Mouse (Mus musculus): ENCODE measurements around the gene Plac8. TPM values are rescaled to one million over a fixed set of nuclear protein-coding genes. Genes with fewer than 3 reads are reported as not detected.

The Plac8 gene
- total RNA-seq, 2 experiments from 2014 or later: not detected

DNA sequence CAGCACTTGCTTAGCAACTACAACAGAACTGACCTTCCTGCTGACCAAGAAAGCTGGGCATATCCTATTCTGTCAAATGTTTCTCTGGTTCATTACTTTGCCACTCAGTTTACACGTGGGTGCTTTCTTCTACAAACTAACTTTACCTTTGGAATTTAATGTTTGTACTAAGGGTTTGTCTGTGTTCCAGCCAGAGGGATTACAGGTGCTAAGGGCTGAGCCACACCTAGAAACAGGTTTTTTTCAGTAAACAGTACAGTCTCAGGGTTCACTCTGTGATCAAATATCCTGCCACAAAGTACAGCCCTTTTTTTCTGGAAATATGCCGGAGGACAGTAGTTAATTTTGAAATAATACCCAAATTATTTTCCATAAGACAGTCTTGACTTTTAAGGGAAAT, 23.8 kb downstream of the Plac8 start:
- DNase-seq: no peak
- intact Hi-C loops (cut with DNase I): loop anchor here (5.0 to 10.0 kb wide), 2 partner anchors 119 to 227 kb away; no protein-coding TSS in a partner anchor

DNA sequence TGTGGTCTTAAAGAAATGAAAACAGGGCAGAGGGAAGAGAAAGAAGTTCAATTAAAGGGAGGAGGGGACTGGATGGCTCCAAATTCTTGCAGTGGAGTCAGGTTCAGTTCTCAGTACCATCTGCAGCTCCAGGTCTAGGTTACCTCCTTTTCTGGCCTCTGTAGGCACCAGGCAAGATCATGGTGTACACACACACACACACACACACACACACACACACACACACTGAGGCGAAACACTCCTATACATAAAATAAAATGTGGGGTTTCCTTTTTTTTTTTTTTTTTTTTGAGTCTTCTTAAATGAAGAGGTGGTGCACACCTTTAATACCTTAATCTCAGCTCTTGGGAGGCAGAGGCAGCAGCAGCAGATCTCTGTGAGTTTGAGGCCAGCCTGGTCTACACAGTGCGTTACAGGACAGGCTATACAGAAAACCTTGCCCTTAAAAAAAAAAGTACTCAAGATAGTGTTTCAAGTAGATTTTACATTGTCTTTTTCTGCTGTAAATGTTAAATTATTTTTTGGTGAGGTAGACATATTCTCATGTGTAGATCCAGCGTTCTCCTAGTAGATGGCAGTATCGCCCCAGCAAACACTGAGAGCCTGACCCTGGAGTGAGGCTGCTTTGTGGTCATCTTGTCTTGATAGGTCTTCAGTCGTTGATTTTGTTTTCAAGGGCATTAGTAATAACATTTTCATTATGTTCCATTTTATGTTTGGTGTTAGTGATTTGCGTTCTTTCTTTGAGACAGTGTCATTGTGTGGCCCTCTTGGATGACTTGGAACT, 25.6 kb downstream of the Plac8 start:
- intact Hi-C loops (cut with DNase I): loop anchor here (5.0 to 10.0 kb wide), 2 partner anchors 121 to 228 kb away; no protein-coding TSS in a partner anchor
- no peak for DNase-seq

DNA sequence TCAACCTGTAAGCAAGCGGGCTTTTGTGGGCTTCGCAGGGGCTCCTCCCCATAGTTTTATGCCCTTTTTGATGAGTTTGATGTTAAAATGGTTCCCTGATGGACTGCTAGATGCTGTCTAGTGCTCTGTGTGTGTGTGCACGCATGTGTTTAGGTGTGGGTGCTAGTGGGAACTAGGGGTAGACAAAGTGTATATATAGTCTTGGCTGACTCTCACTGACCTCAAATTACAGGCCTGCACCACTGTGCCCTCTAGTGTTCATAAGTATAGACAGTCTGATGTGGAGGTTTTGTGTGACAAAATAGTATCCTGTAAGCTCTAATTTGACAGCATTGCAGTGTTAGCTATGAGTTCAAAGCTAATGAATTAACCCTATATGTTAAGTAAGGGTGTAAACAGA, 35.4 kb downstream of the Plac8 start:
- no peak for DNase-seq
- intact Hi-C loops (cut with DNase I): no loop called here

DNA sequence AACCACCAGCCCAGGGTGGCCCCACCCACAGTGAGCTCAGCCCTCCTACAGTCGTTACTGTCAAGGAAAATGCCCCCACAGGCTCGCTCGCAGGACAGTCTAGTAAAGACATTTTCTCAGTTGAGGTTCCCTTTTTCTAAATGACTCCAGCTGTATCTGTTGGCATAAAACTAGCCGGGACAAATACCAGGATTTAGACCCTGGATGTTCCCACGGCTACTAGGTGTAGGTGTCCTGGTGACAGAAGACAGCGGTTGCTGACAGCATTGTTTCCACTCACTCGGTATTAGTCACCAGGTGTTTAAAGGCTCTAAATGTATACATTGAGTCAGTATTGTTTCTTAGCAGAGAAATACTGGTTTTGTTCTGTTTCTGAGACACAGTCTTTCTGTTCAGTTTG, 36.2 kb downstream of the Plac8 start:
- no peak for DNase-seq
- intact Hi-C loops (cut with DNase I): no loop called here

DNA sequence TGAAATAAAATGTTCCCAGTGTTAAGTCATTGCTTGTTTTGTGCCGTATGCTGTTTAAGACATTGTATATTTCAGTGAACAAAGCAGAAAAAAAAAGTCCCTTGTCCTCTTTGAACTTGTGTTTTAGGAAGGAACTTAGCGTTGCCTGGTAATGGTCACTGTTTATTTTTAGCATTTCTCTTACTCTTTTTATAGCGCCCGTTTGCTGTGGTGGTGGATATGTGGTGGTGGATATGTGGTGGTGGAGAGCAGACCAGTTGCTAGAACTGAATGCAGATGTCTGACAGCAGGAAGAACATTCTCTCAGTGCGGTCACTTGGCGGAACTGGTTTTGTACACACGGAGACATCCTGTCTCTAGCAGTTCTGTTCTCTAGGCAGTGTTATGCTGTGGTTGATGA, 45.9 kb downstream of the Plac8 start:
- no peak for DNase-seq

DNA sequence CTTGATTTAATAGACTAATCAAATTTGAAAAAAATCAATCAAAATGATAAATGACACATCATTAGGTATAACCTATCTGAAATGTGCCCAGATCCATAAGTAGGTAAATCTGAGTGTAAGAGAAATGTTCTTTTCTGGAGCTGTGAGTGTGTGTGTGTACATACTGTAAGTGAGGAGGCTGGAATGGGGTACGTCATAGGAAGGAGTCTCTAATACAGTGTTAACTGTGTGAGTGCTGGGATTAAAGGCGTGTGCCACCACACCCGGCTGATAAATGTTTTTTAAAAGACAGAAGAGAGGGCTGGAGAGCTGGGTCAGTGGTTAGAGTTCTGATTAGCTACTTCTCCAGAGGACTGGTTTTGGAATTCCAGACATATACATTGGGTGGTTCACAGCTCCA, 46.4 kb downstream of the Plac8 start:
- DNase-seq: no peak
- intact Hi-C loops (cut with DNase I): no loop called here

More for the DNA sequence above, 45.9 kb downstream of the Plac8 start:
- intact Hi-C loops (cut with DNase I): no loop called here

DNA sequence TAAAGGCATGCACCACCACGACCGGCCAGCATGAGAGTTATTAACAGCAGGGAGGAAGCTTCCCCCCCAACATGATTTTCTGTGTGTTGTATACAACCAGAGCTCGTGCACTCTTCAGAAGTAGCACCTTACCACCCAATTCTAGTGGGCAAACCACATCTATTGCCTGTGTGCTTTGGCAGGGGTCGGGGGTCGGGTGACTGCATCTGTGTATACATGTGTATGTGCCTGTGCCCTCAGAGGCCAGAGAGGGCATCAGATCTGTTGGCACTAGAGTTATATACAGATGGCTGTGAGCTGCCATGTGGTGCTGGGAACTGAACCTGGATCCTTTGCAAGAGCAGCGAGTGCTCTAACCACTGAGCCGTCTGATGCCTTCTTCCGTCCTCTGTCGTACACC, 47.1 kb downstream of the Plac8 start:
- DNase-seq: no peak
- intact Hi-C loops (cut with DNase I): no loop called here

DNA sequence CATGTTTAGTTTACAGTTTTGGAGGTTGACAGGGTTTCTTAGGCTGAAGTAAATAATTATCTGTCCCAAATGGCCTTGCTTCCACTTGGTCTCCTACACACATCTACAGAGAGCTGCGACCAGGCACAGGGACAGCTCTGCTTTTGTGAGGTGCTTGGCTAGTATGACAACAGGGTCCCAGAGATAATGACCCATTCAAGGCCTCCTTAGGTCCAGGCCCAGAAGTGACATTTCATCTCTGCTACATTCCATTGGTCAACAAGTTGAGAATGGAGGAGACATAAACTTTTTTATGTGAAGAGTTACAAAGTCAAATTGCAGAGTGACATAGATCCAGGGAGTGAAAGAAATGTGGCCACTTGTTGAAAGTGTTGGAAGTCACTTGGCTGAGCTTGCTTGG, 48.7 kb downstream of the Plac8 start:
- intact Hi-C loops (cut with DNase I): no loop called here
- DNase-seq: no peak

DNA sequence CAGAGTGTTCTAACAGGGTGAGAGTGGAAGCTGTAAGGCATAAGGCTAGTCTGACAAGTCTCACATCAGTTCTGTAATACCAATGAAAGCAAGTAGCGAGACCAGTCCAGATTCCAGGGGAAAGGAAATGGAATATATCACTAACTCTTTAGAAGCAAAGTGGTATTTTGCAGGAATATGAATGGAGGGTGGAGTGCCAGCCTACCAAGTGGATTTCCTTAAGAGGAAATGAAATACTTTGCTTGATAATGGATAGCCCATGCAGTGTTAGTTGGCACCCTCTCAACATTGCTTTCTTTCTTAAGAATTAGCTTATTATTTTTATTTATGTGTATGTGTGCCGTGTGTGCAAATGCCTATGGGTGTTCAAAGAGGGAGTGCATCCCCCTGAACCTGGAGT, 51.8 kb downstream of the Plac8 start:
- DNase-seq: no peak
- intact Hi-C loops (cut with DNase I): no loop called here

DNA sequence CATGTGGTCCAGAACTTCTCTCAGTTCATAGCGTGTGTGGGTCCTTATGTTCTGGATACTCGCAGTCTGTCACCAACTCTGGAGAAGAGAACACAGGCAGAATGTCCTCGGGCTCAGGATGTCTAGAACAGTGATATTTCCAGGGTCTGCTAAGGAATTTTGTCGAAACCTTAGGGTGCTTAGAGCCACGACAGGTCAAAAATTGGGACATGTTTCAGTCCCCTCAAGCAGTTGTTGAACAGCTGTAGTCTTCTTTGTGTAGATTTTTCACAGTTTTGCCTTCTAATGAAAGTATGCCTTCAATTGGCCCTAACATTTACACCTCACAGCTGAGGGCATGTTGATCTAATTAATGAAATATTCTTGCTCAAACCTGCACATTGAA, 53.0 kb downstream of the Plac8 start:
- no peak for DNase-seq
- intact Hi-C loops (cut with DNase I): loop anchor here (5.0 kb wide), 1 partner anchor 87 kb away; no protein-coding TSS in a partner anchor

DNA sequence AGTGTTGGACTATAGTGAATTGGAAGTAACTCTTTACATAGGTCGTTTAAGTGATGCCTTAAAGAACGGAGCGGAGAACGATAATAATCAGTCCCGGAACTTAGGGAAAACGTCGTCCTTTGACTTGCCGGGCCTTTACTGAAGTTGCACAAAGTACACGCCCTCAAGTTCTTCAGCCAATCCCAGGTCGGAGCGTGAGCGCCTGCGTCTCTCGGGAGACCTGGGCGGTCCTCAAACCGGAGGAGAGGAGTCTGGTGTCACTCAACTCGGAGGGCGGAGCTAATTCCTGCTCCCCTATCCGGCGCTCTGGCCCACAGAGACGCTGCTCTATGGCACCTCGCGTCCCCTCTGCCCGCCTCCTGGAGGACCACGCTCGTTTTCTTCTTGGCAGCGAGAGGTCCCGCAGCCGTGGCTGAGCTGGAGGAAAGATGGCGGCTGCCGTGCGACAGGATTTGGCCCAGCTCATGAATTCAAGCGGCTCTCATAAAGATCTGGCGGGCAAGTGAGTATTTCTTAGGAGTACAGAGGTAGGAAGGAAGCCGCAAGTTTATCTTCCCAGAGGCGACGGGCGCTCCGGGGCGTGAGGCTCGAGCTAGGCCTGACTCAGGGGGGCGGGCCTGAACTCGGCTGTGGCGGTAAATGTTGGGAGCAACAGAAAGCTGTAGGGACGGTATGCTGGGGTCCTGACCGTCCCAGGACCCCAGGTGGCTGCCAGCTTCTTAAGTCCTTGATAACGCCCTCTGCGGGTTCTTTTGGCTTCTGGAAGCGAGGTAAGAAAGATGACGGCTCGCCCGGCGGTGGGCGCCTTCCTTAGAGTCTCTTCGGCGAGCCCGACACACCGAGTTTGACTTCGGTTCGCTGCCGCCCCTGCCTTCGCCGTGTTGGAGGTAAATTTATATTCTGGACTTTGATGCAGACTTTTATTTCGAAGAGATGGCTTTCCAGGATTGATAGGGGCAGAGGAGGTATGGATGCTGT, 53.7 kb downstream of the Plac8 start, which contains the start of gene Cops4:
Cops4 (plus strand) TSS at position 261 of the 978 bp plus-strand sequence.
- DNase-seq: peak; percentile 93 to 95
- intact Hi-C loops (cut with DNase I): loop anchor here (1.0 to 5.0 kb wide), 3 partner anchors 18 to 102 kb away; partner anchors contain the start of genes Lin54 and Sec31a

DNA sequence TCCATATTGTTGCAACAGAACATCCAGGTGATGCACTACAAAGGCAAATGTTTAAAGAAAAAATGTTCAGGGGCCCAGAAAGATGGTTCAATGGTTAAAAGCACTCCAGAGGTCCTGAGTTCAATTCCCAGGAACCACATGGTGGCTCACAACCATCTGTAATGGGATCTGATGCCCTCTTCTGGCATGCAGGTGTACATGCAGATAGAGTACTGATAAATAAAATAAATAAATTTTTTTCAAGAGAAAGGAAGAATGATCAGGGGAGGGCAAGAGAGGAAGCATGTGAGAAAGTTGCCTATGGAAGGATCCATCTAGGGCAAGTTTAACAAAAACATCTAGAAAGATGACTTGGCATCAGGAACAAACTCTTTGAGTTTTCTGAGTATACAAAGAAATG, 59.5 kb downstream of the Plac8 start:
- intact Hi-C loops (cut with DNase I): no loop called here

DNA sequence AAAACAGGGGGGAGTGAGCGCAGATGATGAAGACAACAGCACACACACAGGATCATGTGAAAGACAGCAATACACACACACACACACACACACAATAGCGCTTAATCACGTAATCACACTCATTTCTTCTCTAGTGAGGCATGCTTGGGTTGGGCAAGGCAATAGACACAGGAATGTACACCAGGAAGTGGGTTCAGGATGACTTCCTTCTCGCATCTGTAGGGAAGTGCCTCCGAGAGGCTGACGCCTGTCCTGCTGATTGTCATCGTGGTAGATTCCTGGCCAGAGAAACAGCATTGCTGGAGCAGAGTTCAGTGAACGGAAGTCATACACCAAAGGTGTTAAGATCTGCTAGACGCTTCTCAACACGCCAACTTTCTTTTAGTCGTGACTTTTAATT, 62.8 kb downstream of the Plac8 start:
- intact Hi-C loops (cut with DNase I): no loop called here
- DNase-seq: no peak

More for the DNA sequence above, 59.5 kb downstream of the Plac8 start:
- DNase-seq: no peak

Other genes with a start within 250 kb of the Plac8 start
- 10 to 100 TPM; 50.8 to 59.9 TPM for gene Sec31a, start 156.0 kb downstream of the Plac8 start, total RNA-seq (2021)
- gene Lin54, start 71.6 kb downstream of the Plac8 start, total RNA-seq (2021): 1 to 10 TPM; 4.4 to 4.7 TPM
- 100 to 1,000 TPM in 1 of 2 experiments, 10 to 100 TPM in 1; 87.1 to 102 TPM for gene Cops4, start 53.9 kb downstream of the Plac8 start, total RNA-seq (2021)
- 10 to 100 TPM; 54.4 to 65.5 TPM for gene Coq2, start 102.9 kb upstream of the Plac8 start, total RNA-seq (2021)
- gene Hpse, start 147.5 kb upstream of the Plac8 start, total RNA-seq (2021): under 1 TPM; 0.31 to 0.32 TPM
- 1 to 10 TPM; 6.2 to 8.9 TPM for gene Helq, start 226.4 kb upstream of the Plac8 start, total RNA-seq (2021)
- gene Mrps18c, start 226.4 kb upstream of the Plac8 start, total RNA-seq (2021): 10 to 100 TPM; 63.1 to 64.4 TPM
- 1 to 10 TPM; 3.0 to 4.3 TPM for gene Abraxas1, start 248.7 kb upstream of the Plac8 start, total RNA-seq (2021)